Mouse (Mus musculus) heart, adult 8-10 months (tissue): ENCODE results near the gene Fa2h. TPM values are rescaled to one million over a fixed set of nuclear protein-coding genes. Genes with fewer than 3 reads are reported as not detected.
"Not testable (repeated sequence)": the region's sequence is repeated elsewhere in the genome, so short reads cannot be mapped to it uniquely, and the experiment has no call there.

Experiments used
- DNase-seq: peaks from one replicate; pipeline ENCODE4 v3.0.0; 2022; ENCODE audit warnings: low spot score
- total RNA-seq, 4 experiments: library from RNA; stranded (reverse); gene quantifications; 2 replicates each; pipeline ENCODE4 v1.2.4; 2022

Gene Fa2h
- total RNA-seq, 4 experiments from 2014 or later: 0.16 to 0.69 (median 0.21) TPM

DNA sequence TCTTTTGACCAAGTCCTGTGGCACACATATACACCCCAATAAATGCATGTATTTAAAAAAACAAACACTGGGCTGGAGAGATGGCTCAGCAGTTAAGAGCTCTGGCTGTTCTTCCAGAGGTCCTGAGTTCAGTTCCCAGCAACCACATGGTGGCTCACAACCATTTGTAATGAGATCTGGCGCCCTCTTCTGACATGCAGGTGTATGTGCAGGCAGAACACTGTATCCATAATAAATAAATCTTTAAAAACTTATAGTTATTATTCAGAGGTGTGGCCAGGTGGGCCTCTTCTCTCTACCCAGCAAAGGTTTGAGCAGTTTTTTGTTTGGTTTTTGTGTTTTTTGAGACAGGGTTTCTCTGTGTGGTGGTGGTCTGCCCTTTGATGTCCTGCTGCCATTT lies 34.7 kb downstream of the Fa2h start:
- no peak for DNase-seq

DNA sequence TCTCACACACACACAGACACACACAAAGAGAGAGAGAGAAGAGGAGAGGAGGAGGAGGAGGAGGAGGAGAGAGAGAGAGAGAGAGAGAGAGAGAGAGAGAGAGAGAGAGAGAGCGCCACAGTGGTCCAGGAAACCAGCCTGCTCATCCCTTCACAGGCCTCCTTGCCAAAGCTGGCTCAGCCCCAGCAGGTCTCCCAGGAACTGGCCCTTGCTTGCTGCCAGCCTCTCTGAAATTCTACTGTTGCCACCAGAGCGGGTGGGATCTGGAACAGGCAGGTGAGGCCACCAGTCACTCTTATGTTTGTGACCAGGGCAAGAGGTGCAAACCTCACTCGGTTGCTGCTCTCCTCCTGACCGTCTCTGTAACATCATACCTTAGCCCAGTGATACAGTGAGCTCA lies 36.2 kb downstream of the Fa2h start:
- no peak for DNase-seq

DNA sequence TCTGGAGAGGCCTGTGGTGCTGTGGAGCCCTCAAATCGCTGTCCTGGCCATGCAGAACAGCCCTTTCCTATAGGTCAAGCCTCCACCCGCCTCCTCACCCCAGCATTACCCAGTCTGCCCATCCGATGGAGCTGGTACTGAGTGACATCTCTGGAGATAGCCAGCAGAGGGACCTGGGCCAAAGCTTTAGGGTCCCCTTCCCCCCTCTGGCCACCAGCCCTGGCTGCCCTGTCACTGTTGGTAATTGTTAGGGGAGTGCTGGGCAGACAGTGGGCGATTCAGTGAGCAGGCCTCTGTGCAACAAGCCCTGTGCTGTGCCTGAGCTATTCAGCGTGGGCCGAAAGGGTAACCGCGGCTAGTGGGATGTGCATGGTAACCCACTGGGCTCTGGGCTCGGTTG lies 40.1 kb downstream of the Fa2h start:
- no peak for DNase-seq

DNA sequence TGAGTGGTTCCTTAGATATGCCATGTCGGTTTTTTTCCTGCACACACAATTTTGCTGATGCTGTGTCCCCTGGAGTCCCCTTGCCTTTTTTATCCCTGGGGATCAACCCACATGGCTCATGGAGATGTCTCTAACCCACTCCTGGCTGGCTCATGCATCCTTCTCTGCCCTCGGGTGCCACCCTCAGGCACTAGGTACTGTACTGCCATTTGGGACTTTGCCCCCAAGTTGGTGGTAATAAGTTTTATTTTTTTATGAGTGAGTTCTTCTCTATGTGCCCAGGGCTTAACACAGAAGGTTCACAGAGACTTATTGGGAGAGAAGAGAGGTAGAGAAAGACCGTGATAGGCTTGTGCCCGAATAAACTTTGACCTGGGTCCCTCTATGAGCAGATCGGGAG lies 41.3 kb downstream of the Fa2h start:
- no peak for DNase-seq

DNA sequence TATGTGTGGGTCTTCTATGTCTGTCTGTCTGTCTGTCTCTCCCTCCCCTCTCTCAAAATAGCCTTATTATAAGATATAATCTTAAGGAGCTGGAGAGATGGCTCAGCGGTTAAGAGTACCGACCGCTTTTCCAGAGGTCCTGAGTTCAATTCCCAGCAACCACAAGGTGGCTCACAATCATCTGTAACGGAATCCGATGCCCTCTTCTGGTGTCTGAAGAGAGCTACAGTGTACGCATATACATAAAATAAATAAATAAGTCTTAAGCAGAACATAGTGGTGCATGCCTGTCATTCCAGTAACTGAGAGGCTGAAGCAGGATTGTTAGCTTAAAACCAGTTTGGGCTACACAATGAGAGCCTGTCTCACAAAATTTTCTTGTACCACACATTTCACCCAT lies 43.0 kb downstream of the Fa2h start:
- DNase-seq: no peak

DNA sequence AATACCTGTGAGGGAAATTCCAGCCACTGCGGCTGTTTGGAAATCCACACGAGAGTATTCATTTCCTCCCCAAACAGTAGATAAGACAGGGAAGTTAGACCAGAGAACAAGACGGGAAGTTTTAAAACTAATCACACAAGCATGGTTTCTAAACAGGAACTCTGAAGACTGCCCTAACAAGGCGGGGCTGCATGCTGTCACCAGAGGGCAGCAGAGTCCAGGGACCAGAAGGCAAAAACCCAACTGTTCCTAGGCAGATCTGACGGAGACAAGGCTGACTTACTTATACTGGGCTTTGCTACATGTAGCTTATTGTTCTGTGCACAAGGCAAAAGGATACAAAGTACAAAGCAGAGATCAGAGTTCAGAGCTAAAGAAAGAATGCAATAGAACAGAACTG lies 50.4 kb downstream of the Fa2h start:
- peak; percentile 80 for DNase-seq

GRCm38 (mm10) chr8:111340186-111340585 lies 53.4 kb downstream of the Fa2h start:
- DNase-seq: no peak

DNA sequence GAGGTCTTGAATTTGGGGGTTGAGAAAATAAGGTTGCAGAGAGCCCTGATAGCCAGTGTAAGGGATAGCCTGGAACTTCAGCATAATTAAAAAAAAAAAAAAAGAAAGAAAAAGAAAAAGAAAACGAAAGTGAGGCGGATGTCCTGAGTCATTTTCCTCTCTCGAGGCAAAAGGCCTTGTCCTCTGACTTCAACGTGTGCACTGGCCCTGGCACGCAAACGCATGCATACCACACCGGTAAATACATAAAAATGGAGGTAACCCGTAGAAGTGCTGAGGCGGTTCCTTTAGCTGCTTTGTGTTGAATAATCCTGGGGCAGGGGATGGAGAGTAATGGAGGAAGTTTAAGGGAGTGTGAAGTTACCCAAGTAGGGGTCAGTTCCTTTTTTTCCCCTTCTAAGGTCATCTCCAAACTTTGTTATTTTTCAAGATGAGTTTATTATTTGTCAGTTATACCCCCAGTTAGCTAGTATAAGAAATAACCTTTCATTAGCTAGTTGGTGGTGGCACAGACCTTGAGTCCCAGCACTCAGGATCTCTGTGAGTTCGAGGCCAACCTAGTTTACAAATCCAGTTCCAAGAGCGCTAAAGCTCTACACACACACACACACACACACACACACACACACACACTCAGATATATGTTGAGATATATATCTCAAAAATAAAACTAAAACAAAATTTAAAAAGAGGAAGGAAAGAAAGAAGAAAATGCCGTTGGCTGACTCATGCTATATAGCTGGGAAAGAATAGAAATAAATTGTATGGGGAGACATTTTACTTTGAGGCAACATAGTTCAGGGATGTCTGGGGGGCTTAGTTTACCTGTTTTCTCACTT lies 55.0 kb downstream of the Fa2h start:
- DNase-seq: no peak

DNA sequence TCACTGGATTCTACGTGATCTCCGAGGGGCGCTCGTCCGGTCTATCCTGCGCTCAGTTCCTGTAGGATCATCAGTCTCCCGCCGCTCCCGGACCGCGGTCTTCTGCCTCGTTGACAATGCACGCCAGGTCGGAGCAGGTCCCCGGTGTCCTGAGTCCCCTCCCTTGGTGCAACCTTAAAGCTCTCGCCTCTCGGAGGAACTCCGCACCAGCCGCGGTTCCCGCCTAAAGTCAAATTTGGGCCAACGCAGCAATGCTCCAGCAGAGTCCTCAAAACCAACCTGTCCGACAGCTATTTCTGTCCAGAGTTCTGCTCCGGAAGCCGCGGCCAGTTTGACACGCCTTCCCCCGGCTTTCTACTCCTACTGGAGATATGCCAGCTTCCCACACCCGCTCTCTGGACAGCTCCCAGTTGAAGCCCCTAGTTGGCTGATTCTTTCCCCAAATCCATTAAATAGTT lies 55.7 kb downstream of the Fa2h start, which contains the start of gene Mlkl:
TSS of gene Mlkl (minus strand) at position 288 of the 458 bp plus-strand sequence.
- peak; percentile 61 for DNase-seq

GRCm38 (mm10) chr8:111337311-111337889 lies 56.2 kb downstream of the Fa2h start:
- DNase-seq: peak; percentile 47

DNA sequence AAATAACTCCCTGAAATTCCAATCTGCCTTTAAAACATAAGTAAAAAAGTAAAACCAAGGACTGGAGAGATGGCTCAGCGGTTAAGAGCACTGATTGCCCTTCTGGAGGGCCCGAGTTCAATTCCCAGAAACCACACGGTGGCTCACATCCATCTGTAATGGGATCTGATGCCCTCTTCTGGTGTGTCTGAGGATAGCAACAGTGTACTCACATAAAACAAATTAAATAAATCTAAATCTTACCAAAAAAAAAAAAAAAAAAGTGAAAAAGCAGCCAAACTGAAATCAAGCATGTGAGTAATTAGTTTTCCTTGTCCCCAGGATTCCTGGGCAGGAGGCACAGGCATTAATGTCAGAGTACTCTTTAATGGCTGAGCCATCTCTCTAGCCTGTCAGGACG lies 56.9 kb downstream of the Fa2h start:
- DNase-seq: no peak

- no peak for DNase-seq
These were observed 68.3 kb downstream of the Fa2h start for GRCm38 (mm10) chr8:111325222-111325790.

GRCm38 (mm10) chr8:111314729-111315128 lies 78.9 kb downstream of the Fa2h start:
- DNase-seq: no peak

DNA sequence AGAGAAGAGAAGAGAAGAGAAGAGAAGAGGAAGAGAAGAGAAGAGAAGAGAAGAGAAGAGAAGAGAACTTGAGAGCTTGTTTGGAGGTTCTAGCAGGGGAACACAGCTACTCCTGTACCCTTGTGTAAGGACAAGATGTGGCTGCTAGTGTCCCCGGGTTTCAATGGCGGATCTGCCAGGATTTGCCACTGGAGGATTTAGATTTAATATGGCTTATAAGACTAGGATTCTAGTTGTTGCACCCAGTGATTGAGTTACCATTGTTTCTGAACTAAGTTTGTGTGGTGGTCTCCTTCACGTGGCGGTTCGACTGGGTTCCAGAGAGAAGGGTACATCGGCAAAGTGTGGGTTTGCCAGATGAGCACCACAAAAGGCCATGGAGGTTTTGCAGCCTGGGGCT lies 79.7 kb downstream of the Fa2h start:
- DNase-seq: not testable (repeated sequence)

- no peak for DNase-seq
These were observed 80.9 kb downstream of the Fa2h start for GRCm38 (mm10) chr8:111312758-111313162.

- not testable (repeated sequence) for DNase-seq
These were observed 83.6 kb downstream of the Fa2h start for GRCm38 (mm10) chr8:111310006-111310405.

GRCm38 (mm10) chr8:111305031-111305730 lies 88.4 kb downstream of the Fa2h start:
- DNase-seq: no peak

DNA sequence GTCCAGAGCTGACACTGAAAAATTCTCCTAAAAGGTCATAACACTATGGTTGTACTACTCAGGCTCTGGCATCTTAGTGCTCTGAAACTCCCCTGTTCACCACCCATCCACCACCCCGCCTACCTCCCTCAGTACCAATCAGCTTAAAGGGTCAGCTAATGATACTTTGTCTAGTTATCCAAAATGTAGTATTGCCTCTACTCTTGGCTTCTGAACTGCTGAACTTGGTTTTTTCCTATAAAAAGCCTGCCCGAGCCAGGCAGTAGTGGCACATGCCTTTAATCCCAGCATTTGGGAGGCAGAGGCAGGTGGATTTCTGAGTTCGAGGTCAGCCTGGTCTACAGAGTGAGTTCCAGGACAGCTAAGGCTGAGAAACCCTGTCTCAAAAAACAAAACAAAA lies 89.3 kb downstream of the Fa2h start:
- no peak for DNase-seq

- DNase-seq: not testable (repeated sequence)
These were observed 90.4 kb downstream of the Fa2h start for GRCm38 (mm10) chr8:111303076-111303803.

GRCm38 (mm10) chr8:111300597-111301546 lies 92.8 kb downstream of the Fa2h start:
- DNase-seq: no peak
